Mouse (Mus musculus) frontal cortex, postnatal 10 days (tissue): ENCODE measurements around the gene Rtf2.
A peak's percentile ranks its signal among the peaks of the same experiment; 100 is the strongest.

Experiments used
- DNase-seq, 2 experiments: peaks; one replicate each; pipeline ENCODE4 v3.0.0; 2022; ENCODE audit warnings: low spot score in 2 of 2, mixed read lengths in 1 of 2

Rtf2 gene

GRCm38 (mm10) chr2:172439843-172440639 lies at the start of gene Rtf2:
Gene Rtf2, plus strand, starts transcription at chr2:172440556.
- peak; percentile 99 for DNase-seq

- DNase-seq, result peak; percentile 40 to 59
These were observed 48.3 kb upstream of the Rtf2 start for GRCm38 (mm10) chr2:172392041-172392521.

DNA sequence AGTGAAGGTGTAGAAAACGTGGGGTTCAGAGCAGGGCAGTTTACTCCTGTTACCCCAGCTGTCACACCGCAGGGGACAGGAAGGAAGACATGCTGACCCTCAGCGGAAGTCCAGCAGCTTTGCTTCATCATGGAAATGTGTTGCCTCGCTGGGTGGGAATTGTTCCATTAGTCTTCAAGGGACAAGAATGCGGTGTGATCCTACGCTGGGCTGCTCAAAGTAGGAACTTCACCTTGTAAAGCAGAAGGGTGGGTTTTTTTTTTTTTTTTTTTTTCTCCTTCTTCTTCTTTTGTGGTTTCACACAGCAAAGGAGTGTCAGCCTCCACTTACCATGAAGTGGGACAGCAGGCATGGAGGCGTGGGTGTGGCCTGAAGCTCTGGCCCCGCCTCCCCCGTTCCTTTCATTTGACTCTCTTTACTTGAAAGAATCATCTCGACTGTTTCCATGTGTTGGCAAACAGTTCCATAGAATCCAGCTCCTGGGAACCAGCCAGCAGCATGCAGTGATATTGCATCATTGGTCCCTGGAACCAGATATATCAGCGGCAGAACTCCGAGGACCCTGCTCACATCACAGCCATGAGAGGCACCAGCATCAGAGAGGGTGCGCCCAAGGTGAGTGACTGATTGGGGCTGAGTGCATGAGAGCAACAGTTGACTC lies 46.8 kb upstream of the Rtf2 start, which contains the start of gene Cass4:
Gene Cass4 (plus strand): TSS at position 404 of the 661 bp plus-strand sequence.
- no peak for DNase-seq

DNA sequence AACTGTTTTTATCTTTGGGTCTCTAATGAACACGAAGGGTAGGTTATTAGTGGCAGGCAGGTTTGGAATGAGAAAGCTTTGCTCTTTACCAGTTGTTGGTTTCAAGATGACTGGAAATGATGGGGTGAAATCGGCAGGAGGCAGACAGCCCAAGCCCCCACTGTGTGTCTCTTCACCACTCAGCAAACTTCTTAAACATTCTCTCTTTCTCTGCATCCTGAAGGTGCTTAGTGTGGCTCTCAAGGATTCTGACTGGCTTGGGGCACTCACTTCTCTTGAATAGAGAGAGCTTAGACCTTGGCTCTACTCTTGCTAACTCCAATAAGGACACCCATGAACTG lies 46.3 kb upstream of the Rtf2 start:
- DNase-seq, result no peak

GRCm38 (mm10) chr2:172394671-172395070 lies 45.7 kb upstream of the Rtf2 start:
- no peak for DNase-seq

GRCm38 (mm10) chr2:172395961-172396360 lies 44.4 kb upstream of the Rtf2 start:
- no peak for DNase-seq

DNA sequence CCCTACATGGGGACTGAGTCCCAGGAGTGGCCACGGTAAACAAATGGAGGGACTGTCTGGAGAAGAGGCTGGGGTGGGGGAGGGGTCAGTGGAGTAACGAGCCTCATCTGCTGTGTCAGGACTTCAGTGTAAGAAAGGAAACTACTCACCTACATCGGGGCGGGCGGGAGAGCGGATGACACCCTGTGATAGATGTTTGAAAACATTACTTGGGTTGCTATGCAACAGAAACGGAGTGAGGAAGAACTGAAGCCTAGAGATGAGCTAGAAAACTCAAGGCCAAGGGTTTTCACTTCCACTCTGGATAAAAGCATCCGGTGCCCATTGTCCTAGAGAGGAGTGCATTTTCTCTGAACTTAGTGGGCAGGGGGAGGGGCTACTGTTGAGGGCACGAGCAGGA lies 40.5 kb upstream of the Rtf2 start:
- DNase-seq, result no peak

GRCm38 (mm10) chr2:172401116-172401825 lies 39.1 kb upstream of the Rtf2 start:
- no peak for DNase-seq

- no peak for DNase-seq
These were observed 36.1 kb upstream of the Rtf2 start for GRCm38 (mm10) chr2:172404239-172404638.

GRCm38 (mm10) chr2:172405011-172405410 lies 35.3 kb upstream of the Rtf2 start:
- no peak for DNase-seq

DNA sequence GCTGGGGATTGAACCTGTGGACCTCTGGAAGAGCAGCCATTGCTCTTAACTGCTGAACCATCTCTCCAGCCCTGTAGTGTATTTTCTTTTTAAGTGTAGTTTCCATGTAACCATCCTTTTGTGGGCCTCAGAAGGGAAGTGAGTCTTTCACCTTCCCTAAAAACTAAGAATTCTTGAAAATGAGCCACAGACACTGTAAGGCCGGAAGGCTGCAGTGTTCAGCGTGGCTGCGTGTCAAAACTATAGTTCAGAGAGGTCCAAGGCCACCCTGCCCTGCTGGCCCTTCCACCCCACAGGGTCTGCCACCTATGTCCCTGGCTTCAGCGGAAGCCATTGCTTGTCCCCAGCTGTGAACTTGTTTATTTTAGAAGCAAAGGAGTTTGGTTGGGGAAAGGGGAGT lies 34.2 kb upstream of the Rtf2 start:
- no peak for DNase-seq

- no peak for DNase-seq
These were observed 32.9 kb upstream of the Rtf2 start for GRCm38 (mm10) chr2:172407499-172407898.

- DNase-seq, result no peak
These were observed 29.7 kb upstream of the Rtf2 start for GRCm38 (mm10) chr2:172410686-172411085.

DNA sequence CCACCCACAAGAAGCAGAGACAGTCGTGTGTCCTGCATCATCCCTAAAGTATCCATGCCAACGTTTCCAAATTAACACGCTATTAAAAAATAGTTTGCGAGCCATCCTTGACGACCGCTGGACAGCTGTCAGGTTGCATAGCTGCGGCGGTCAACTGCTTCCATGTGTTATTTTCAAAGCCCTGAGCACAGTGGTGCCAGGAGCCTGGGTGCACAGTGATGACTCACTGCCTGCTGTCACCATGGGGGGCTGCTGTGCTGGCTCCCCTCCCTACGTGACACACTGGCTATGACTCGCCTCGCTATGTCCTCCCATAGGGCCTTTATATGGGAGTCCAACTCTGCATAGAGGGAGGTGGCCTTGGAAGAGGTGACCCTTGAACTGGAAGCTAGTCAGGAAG lies 29.3 kb upstream of the Rtf2 start:
- peak in 1 of 2 experiments; percentile 27 for DNase-seq

DNA sequence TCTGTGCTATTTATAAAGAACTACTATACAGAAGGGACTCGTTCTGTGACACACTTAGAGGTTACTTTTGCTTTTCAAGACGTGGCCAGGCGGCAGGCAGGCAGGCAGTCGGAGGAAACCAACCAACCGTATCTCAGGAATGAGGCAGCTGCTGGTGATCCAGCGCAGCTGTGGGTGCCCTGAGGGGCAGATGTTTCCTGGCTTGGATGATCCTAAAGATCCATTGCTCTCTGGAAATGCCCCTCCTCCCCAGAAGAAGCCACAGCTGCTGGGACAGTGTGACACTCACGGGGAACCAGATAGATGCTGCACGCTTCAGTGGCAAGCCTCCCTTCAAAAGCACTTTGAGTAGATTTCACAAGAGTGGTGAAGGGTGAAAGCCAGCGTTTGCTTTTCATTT lies 27.9 kb upstream of the Rtf2 start:
- no peak for DNase-seq

DNA sequence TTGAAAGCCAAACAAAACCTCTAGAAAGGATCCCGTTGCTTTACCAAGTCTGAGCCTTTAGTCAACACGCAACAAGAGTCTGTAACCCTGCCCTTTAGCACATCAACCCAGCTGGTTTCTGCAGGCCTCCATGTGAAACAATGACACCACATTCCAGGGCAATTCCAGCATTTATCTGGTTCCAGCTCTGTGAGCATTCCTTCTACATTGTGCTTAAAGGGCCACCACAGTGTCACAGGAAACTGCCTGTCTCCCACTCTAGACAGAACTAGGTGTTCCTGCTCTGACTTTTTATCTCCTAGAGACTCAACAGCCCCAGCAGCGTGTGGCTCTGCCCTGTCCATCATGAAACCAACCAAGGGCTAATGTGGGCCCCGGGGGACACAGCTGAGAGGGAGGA lies 27.1 kb upstream of the Rtf2 start:
- no peak for DNase-seq

- DNase-seq, result no peak
These were observed 26.5 kb upstream of the Rtf2 start for GRCm38 (mm10) chr2:172413894-172414293.

DNA sequence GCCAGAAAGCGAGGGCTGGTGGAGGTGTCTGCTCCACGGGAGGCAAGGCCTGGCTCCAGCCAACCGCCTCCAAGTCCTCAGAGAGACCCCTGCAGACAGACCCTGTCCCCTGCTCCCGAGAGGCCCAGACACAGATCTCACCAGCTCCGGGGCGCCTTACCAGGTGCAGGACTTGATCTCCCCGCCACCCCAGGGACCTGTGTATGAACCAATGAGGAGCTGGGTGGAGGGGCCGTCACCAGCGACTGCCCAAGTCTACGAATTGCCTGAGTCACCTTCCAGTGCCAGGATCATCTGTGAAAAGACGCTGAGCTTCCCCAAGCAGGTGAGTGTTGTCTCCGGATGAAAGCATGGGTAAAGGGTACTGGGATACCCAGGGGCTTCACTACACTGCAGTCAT lies 24.1 kb upstream of the Rtf2 start:
- no peak for DNase-seq

DNA sequence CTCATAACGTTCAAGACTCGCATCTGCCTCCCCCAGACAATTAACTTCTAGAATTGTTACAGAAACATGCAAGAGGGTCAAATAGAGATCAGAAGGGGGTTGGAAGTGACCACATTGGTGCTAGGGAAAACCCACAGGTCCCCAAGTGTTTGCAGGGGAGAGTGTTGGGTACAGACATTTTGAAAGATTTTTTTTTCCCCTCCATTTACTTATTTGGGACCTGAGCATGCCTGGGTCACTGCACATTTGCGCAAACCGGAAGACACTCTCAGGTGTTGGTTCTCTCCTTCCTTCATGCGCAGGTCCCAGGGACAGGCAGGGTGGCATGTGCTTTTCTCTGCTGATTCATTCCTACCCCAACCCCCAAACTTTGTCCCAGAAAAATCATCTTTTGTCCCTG lies 23.5 kb upstream of the Rtf2 start:
- no peak for DNase-seq

DNA sequence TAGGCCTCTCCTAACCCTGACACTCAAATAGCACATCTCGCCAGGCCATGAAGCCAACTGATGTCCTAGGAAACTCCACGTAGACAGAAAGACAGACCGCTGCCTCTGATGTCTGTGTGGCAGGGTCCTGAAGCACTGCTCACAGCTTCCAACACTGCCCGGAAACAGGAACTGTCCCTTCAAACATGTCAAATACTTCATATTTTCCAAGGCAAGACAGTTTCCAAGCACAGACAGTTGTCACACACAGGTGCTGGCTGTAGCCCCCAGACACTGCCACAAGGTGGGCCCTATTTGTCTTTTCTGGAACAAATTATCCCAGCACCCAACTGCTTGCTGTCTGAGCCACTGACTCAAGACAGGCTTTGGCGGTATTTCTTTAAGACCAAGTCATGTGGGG lies 22.1 kb upstream of the Rtf2 start:
- DNase-seq, result no peak

DNA sequence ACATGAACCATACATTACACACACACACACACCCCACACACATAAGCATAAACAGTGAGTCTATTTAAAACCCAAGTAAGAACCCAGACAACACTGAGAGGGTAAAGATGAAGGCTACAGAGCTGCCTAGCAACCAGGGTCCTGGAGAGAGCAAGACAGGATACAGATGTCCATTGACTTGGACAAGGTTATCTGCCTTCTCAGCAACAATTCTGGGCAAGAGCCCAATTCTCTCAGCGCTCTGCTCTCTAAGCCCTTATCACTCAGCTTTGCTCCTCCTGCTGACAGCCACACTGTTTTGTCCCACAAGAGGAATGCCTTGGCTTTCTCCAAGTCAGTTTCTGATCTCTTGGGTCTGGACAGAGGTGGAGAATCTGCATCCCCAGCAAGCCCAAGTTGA lies 9.7 kb upstream of the Rtf2 start:
- DNase-seq, result no peak

GRCm38 (mm10) chr2:172433746-172434145 lies 6.6 kb upstream of the Rtf2 start:
- no peak for DNase-seq
